ENCODE assay signal across 1 mouse cellular context in genomic region chr10:81177491-81177925, GRCm38 (mm10).
TF ChIP-seq lines count a peak whose summit lies in the region.

No protein-coding gene starts in this region.

TF ChIP-seq in MEL, 35 proteins besides CTCF, POLR2A, EP300 and RAD21 (continued from another document):
- TF ChIP-seq POLR2AphosphoS2 (IDR thresholded peaks at IDR 0.05; ENCODE audit: low read length) (no peak), ZMIZ1 (IDR thresholded peaks at IDR 0.05; ENCODE audit: low read depth, low read length) (no peak), USF1 (IDR thresholded peaks at IDR 0.05; ENCODE audit: low read depth, low read length) (no peak), GATA1 (IDR thresholded peaks at IDR 0.05; ENCODE audit: low read depth, low read length) (no peak), MAZ (IDR thresholded peaks at IDR 0.05; ENCODE audit: low read depth, low read length) (no peak), SMC3 (IDR thresholded peaks at IDR 0.05; ENCODE audit: low read depth, low read length) (no peak), MAX (IDR thresholded peaks at IDR 0.05; ENCODE audit: low read length) (peak; percentile 60; the same call in 1 of the 2 replicates), SIN3A (IDR thresholded peaks at IDR 0.05; ENCODE audit: low read length) (peak; percentile 39; the same call in 1 of the 2 replicates), HCFC1 (IDR thresholded peaks at IDR 0.05; ENCODE audit: low read depth, low read length) (no peak), GABPA (IDR thresholded peaks at IDR 0.05; ENCODE audit: low read depth, low read length) (no peak), CHD2 (IDR thresholded peaks at IDR 0.05; ENCODE audit: low read length) (0 out of 2 replicates have a peak, but pooled peaks have one; percentile 21), TAL1 (IDR thresholded peaks at IDR 0.05; ENCODE audit: low read length) (peak; percentile 41)
